Mouse (Mus musculus) myocyte (in vitro differentiated cells): Measurements from ENCODE around the gene Rtl6. TPM values are rescaled to one million over a fixed set of nuclear protein-coding genes. Genes with fewer than 3 reads are reported as not detected.

Experiments used
- H3K27me3 ChIP-seq: one replicate; pipeline ENCODE4 v1.6.1; 2011; ENCODE audit not compliant: control insufficient read depth, insufficient read depth, insufficient read length
- H3K36me3 ChIP-seq: one replicate; pipeline ENCODE4 v1.6.1; 2011; ENCODE audit not compliant: control insufficient read depth, insufficient read depth
- H3K4me2 ChIP-seq: one replicate; pipeline ENCODE4 v1.6.1; 2011; ENCODE audit warnings: low read depth, control low read depth
- H3K4me3 ChIP-seq: one replicate; pipeline ENCODE4 v1.5.1; 2011; ENCODE audit warnings: mild to moderate bottlenecking, control low read depth, moderate library complexity
- H3K79me2 ChIP-seq: one replicate; pipeline ENCODE4 v1.6.1; 2011; ENCODE audit not compliant: control insufficient read depth, insufficient read depth
- H3ac ChIP-seq: one replicate; pipeline ENCODE4 v1.6.1; 2011; ENCODE audit not compliant: control insufficient read depth, insufficient read length
- CEBPB ChIP-seq: IDR thresholded peaks from 2 replicates; pipeline ENCODE4 v1.6.1; 2011; ENCODE audit warnings: mild to moderate bottlenecking, moderate library complexity; ENCODE audit not compliant: poor library complexity, insufficient read depth, severe bottlenecking
- E2F4 ChIP-seq: IDR thresholded peaks from one replicate; pipeline ENCODE4 v1.6.1; 2011; ENCODE audit warnings: mild to moderate bottlenecking, control low read depth, moderate library complexity; ENCODE audit not compliant: insufficient read depth
- MAX ChIP-seq: IDR thresholded peaks from one replicate; pipeline ENCODE4 v1.6.1; 2011; ENCODE audit warnings: low read depth, mild to moderate bottlenecking, control low read depth
- MYOD1 ChIP-seq, 3 experiments: IDR thresholded peaks; one replicate each; pipeline ENCODE4 v1.6.1; 2011; ENCODE audit warnings: control low read depth in 2 of 3, low read depth in 2 of 3, mild to moderate bottlenecking in 2 of 3, moderate library complexity in 1 of 3; ENCODE audit not compliant: insufficient read length in 2 of 3, control insufficient read depth in 1 of 3
- MYOG ChIP-seq, 3 experiments: IDR thresholded peaks; one replicate each; pipeline ENCODE4 v1.6.1; 2011; ENCODE audit warnings: control low read depth in 2 of 3, low read depth in 2 of 3, mild to moderate bottlenecking in 2 of 3; ENCODE audit not compliant: insufficient read length in 2 of 3, control insufficient read depth in 1 of 3, insufficient read depth in 1 of 3
- POLR2A ChIP-seq: IDR thresholded peaks from one replicate; pipeline ENCODE4 v1.6.1; 2011; ENCODE audit warnings: low read depth, mild to moderate bottlenecking, control low read depth, moderate library complexity; ENCODE audit not compliant: insufficient read length
- POLR2AphosphoS2 ChIP-seq: IDR thresholded peaks from one replicate; pipeline ENCODE4 v1.6.1; 2011; ENCODE audit warnings: low read depth, control low read depth; ENCODE audit not compliant: insufficient read length
- REST ChIP-seq: IDR thresholded peaks from one replicate; pipeline ENCODE4 v1.6.1; 2011; ENCODE audit warnings: mild to moderate bottlenecking, control low read depth, moderate library complexity; ENCODE audit not compliant: insufficient read depth, insufficient read length
- SRF ChIP-seq: IDR thresholded peaks from one replicate; pipeline ENCODE4 v1.6.1; 2011; ENCODE audit warnings: low read depth; ENCODE audit not compliant: control insufficient read depth, insufficient read length
- TCF12 ChIP-seq: IDR thresholded peaks from one replicate; pipeline ENCODE4 v1.6.1; 2011; ENCODE audit warnings: mild to moderate bottlenecking, control low read depth; ENCODE audit not compliant: poor library complexity, insufficient read depth, severe bottlenecking
- TCF3 ChIP-seq: IDR thresholded peaks from one replicate; pipeline ENCODE4 v1.6.1; 2011; ENCODE audit warnings: low read depth, control low read depth; ENCODE audit not compliant: insufficient read length
- USF1 ChIP-seq: IDR thresholded peaks from one replicate; pipeline ENCODE4 v1.6.1; 2011; ENCODE audit warnings: low read depth, mild to moderate bottlenecking, control low read depth, moderate library complexity
- polyA plus RNA-seq: library from polyadenylated mRNA; unstranded; fragments of >200 nt; fragmentation: generic; extraction: Trizol; gene quantifications from one replicate; pipeline ENCODE4 v1.2.1, GENCODE M21; 2012; ENCODE audit warnings: missing spikeins

The Rtl6 gene
- polyA plus RNA-seq, 1 experiment = 0.02 TPM

DNA sequence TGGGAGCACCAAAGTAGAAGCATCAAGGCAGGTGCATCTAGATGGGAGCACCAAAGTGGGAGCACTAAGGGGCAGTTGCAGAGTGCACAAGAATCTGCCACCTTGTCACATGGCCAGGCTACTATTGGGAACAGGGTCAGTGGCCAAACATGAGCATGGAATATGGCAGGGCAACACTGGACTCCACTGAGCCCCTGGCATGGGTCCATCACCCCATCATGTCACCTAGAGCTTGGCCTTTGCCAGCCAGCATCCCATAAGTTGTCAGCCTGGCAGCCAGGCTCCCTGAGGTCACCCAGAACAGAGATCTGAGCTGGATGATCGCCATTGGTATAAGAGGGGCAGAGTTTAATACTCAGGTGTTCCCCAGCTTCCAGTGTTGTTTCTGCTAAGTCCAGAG, 40.2 kb upstream of the Rtl6 start:
- Histone ChIP-seq H3K4me2 (no peak overlapping the region), H3ac (no peak overlapping the region), H3K36me3 (no peaks in the 10 kb centered on the region), H3K79me2 (no peaks in the 10 kb centered on the region), H3K27me3 (peaks cover 1% of the 10 kb centered on the region), H3K4me3 (no peak overlapping the region)
- TF ChIP-seq MAX = no peak
- no peak for TF ChIP-seq USF1
- TF ChIP-seq POLR2A = no peak
- no peak for TF ChIP-seq SRF
- no peak for TF ChIP-seq MYOG (IDR thresholded peaks at IDR 0.05; ENCODE audit: control insufficient read depth in 1 of 3, insufficient read depth in 1 of 3, insufficient read length in 2 of 3, low read depth in 2 of 3)
- TF ChIP-seq E2F4 = no peak
- no peak for TF ChIP-seq REST
- no peak for TF ChIP-seq POLR2AphosphoS2
- TF ChIP-seq TCF12 = no peak
- no peak for TF ChIP-seq MYOD1 (IDR thresholded peaks at IDR 0.05; ENCODE audit: control insufficient read depth in 1 of 3, insufficient read length in 2 of 3, low read depth in 2 of 3)

DNA sequence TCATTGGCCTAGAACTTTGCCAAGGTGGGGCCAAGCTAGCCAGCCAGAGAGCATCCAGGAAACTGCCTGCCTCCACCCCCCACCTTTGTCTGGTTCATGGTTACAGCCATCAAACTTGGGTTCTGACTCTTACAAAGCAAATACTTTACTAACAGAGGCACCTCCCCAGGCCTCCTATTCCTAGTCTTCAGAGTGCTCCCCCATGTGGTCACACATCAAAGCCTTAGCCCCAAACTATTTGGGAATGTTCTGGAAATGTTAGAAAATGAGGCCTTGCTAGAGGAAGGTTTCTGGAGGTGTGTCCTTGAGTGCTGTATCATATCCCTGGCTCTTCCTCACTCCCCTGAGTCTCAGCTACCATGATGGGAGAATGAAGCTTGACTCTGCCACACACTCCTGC, 39.4 kb upstream of the Rtl6 start:
- peaks cover 8% of the 10 kb centered on the region for H3K27me3 ChIP-seq
- no peak overlapping the region for H3K4me3 ChIP-seq
- no peak overlapping the region for H3K4me2 ChIP-seq
- TF ChIP-seq E2F4 (no peak), TCF12 (no peak), POLR2AphosphoS2 (no peak), MAX (no peak), MYOD1 (IDR thresholded peaks at IDR 0.05; ENCODE audit: control insufficient read depth in 1 of 3, insufficient read length in 2 of 3, low read depth in 2 of 3) (no peak), CEBPB (no peak), REST (no peak), TCF3 (no peak), MYOG (IDR thresholded peaks at IDR 0.05; ENCODE audit: control insufficient read depth in 1 of 3, insufficient read depth in 1 of 3, insufficient read length in 2 of 3, low read depth in 2 of 3) (no peak), SRF (no peak), POLR2A (no peak), USF1 (no peak)
- H3ac ChIP-seq = no peak overlapping the region
- no peaks in the 10 kb centered on the region for H3K36me3 ChIP-seq
- H3K79me2 ChIP-seq = no peaks in the 10 kb centered on the region

DNA sequence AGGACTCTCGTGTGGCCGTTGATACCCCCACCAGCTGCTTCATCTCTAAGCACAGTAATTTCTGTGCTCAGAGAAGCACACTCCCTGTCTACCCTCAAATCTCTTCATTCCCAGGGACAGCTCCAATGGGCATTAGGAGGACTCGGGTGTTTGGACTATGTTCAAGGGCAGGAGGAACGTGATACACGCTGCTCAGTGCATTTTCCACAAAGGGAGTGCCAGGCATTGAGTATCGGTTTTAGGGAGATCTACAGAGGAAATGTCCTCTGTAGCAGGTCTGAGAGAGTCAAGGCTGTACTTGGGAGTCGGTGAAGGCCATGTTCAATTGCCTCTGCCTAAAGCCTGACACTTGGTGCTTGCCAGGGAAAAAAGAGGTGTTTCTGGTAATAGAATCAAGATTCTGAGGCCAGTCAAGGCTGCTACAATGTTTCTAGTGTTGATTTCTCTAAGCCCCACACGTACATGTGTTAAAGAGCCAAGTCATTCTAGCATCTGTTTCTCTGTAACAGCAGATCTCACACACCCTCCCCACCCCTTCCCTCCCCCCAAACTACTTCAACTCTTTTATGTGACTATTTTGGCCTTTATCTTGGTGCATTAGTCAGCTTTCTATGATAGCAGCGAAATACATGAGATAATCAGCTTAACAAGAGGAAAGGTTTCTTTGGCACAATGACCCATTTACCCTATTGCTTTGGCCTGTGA, 37.8 kb upstream of the Rtl6 start:
- no peaks in the 10 kb centered on the region for H3K36me3 ChIP-seq
- H3K79me2 ChIP-seq = no peaks in the 10 kb centered on the region
- TF ChIP-seq MYOG (IDR thresholded peaks at IDR 0.05; ENCODE audit: control insufficient read depth in 1 of 3, insufficient read depth in 1 of 3, insufficient read length in 2 of 3, low read depth in 2 of 3) (no peak), MAX (no peak)
- H3ac ChIP-seq = no peak overlapping the region
- peaks cover 18% of the 10 kb centered on the region for H3K27me3 ChIP-seq
- no peak overlapping the region for H3K4me2 ChIP-seq
- no peak overlapping the region for H3K4me3 ChIP-seq

DNA sequence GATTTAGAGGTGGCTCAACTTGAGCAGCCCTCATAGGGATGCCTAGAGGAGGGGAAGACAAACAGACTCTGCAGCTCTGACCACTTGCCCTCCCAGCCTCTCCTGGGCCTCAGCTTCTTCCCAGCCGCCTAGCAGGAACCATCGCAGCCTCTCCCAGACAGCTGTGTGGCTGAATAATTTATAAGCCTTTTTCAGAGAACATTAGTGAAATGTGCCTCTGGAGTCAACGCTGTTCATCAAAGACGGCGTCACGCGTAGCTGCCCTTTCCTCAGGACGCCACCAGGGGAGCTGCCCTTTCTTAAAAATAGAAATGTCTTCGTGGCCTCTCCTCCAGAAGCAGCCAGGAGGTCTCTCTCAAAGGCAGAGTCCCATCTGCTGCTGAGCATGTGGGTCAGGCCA, 35.9 kb upstream of the Rtl6 start:
- no peak overlapping the region for H3K4me3 ChIP-seq
- TF ChIP-seq USF1 (no peak), SRF (no peak), POLR2A (no peak), MAX (no peak), CEBPB (no peak), TCF3 (no peak), TCF12 (no peak), MYOG (IDR thresholded peaks at IDR 0.05; ENCODE audit: control insufficient read depth in 1 of 3, insufficient read depth in 1 of 3, insufficient read length in 2 of 3, low read depth in 2 of 3) (no peak), POLR2AphosphoS2 (no peak), E2F4 (no peak), MYOD1 (IDR thresholded peaks at IDR 0.05; ENCODE audit: control insufficient read depth in 1 of 3, insufficient read length in 2 of 3, low read depth in 2 of 3) (no peak), REST (no peak)
- no peaks in the 10 kb centered on the region for H3K36me3 ChIP-seq
- H3K27me3 ChIP-seq = peaks cover 33% of the 10 kb centered on the region
- no peaks in the 10 kb centered on the region for H3K79me2 ChIP-seq
- H3K4me2 ChIP-seq = no peak overlapping the region
- no peak overlapping the region for H3ac ChIP-seq

DNA sequence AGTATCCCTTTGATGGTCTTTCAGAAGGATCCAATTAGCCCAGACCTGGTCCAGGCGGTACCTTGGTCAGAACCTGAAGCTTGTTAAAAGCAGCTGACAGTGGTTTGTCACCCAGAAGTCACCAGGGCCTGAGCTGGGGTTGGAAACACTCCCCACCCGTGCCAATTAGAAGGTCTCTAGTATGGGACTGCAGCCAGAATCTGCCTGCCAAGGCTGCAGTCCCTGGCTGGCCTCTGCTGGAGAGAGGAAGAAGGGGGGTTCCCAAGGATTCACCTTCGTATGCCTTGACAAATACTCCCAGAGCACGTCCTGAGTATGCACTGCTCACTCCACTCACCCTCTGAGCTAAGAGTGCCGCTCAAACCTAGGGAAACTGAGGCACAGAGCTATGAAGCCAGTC, 34.6 kb upstream of the Rtl6 start:
- no peak overlapping the region for H3K4me3 ChIP-seq
- no peaks in the 10 kb centered on the region for H3K36me3 ChIP-seq
- H3K27me3 ChIP-seq = peaks cover 39% of the 10 kb centered on the region
- no peaks in the 10 kb centered on the region for H3K79me2 ChIP-seq
- no peak overlapping the region for H3K4me2 ChIP-seq
- TF ChIP-seq MYOG (IDR thresholded peaks at IDR 0.05; ENCODE audit: control insufficient read depth in 1 of 3, insufficient read depth in 1 of 3, insufficient read length in 2 of 3, low read depth in 2 of 3) = no peak
- no peak for TF ChIP-seq POLR2A
- TF ChIP-seq REST = no peak
- no peak for TF ChIP-seq USF1
- TF ChIP-seq MAX = no peak
- no peak for TF ChIP-seq TCF12
- TF ChIP-seq CEBPB = no peak
- no peak for TF ChIP-seq E2F4
- TF ChIP-seq TCF3 = no peak
- TF ChIP-seq MYOD1 (IDR thresholded peaks at IDR 0.05; ENCODE audit: control insufficient read depth in 1 of 3, insufficient read length in 2 of 3, low read depth in 2 of 3) = no peak
- TF ChIP-seq POLR2AphosphoS2 = no peak
- no peak for TF ChIP-seq SRF
- H3ac ChIP-seq = no peak overlapping the region
